Mouse (Mus musculus) brain, embryonic 14.5 days (tissue): ENCODE data around the gene Sgsm1.

Experiments
- CTCF ChIP-seq: fragments of 200-500 bp; IDR thresholded peaks from 2 replicates; pipeline ENCODE4 v1.5.1; 2012; ENCODE audit warnings: inconsistent platforms, mild to moderate bottlenecking, moderate library complexity, borderline replicate concordance; ENCODE audit not compliant: insufficient read depth, insufficient read length; ENCODE audit errors: extremely low read depth
- POLR2A ChIP-seq: fragments of 200-500 bp; IDR thresholded peaks from 2 replicates; pipeline ENCODE4 v1.6.1; 2012; ENCODE audit warnings: mild to moderate bottlenecking, inconsistent platforms, borderline replicate concordance; ENCODE audit not compliant: poor library complexity, insufficient read depth, insufficient read length, severe bottlenecking; ENCODE audit errors: extremely low read depth

- peak; percentile 31; the same call in 1 of the 2 replicates for TF ChIP-seq CTCF
- no peak for TF ChIP-seq POLR2A
Measured at GRCm38 (mm10) chr5:113295791-113296190, 14.8 kb downstream of the Sgsm1 start.
